Mouse (Mus musculus) limb, embryonic 15.5 days (tissue): Measurements from ENCODE around the gene Arhgap29. TPM values are rescaled to one million over a fixed set of nuclear protein-coding genes. Genes with fewer than 3 reads are reported as not detected.

Experiments used
- ATAC-seq: fragments of 200-750 bp; cut with Nextera tagmentation; 2 replicates; pipeline ENCODE4 v1.8.0; 2017; ENCODE audit warnings: low read depth, moderate TSS enrichment; ENCODE audit not compliant: insufficient number of reproducible peaks, low FRiP score, low TSS enrichment
- H3K27ac ChIP-seq: fragments of 300-500 bp; sonication (generic); 2 replicates; pipeline ENCODE4 v1.5.1; 2015; ENCODE audit warnings: moderate library complexity, mild to moderate bottlenecking, inconsistent platforms
- H3K27me3 ChIP-seq: fragments of 300-500 bp; sonication (generic); 2 replicates; pipeline ENCODE4 v1.6.1; 2015; ENCODE audit warnings: inconsistent platforms
- H3K36me3 ChIP-seq: fragments of 300-500 bp; sonication (generic); 2 replicates; pipeline ENCODE4 v1.6.1; 2015; ENCODE audit warnings: inconsistent platforms
- H3K4me1 ChIP-seq: fragments of 300-500 bp; sonication (generic); 2 replicates; pipeline ENCODE4 v1.6.1; 2015; ENCODE audit warnings: inconsistent platforms
- H3K4me2 ChIP-seq: fragments of 300-500 bp; sonication (generic); 2 replicates; pipeline ENCODE4 v1.6.1; 2015; ENCODE audit warnings: mild to moderate bottlenecking, inconsistent platforms
- H3K4me3 ChIP-seq: fragments of 300-500 bp; sonication (generic); 2 replicates; pipeline ENCODE4 v1.5.1; 2015; ENCODE audit warnings: mild to moderate bottlenecking, inconsistent platforms
- H3K9ac ChIP-seq: fragments of 300-500 bp; sonication (generic); 2 replicates; pipeline ENCODE4 v1.6.1; 2015; ENCODE audit warnings: inconsistent platforms
- H3K9me3 ChIP-seq: fragments of 300-500 bp; sonication (generic); 2 replicates; pipeline ENCODE4 v1.6.1; 2016; ENCODE audit warnings: inconsistent platforms
- WGBS: fragments of 180-500 bp; shearing (Covaris S2); methylation state at CpG from one replicate; pipeline ENCODE4 v1.1.7; 2015; 5-methylcytosine and 5-hydroxymethylcytosine counted together
- polyA plus RNA-seq: library from polyadenylated mRNA; unstranded; fragments of >200 nt; fragmentation: Nextera tagmentation; extraction: Ambion mirVana; gene quantifications from 2 replicates; pipeline ENCODE4 v1.2.1, GENCODE M21; 2015

Gene Arhgap29
- polyA plus RNA-seq, 1 experiment from 2014 or later: 40.8 TPM

- Histone ChIP-seq H3K4me2 (peak overlapping the region; percentile 59), H3K27me3 (no peaks in the 10 kb centered on the region), H3K9ac (no peak overlapping the region), H3K4me3 (peak overlapping the region; percentile 56), H3K27ac (no peak overlapping the region), H3K4me1 (peaks cover 10% of the 10 kb centered on the region; the same call in 1 of the 2 replicates), H3K9me3 (no peaks in the 10 kb centered on the region), H3K36me3 (no peaks in the 10 kb centered on the region)
- no peak for ATAC-seq
- WGBS: 29% methylated on average over 1 of the region's 1 CpGs
Observed at GRCm38 (mm10) chr3:121969451-121969850, 17.1 kb downstream of the Arhgap29 start.

- Histone ChIP-seq H3K9ac (no peak overlapping the region), H3K27ac (no peak overlapping the region)
- ATAC-seq: no peak
Observed at GRCm38 (mm10) chr3:121973761-121974160, 21.4 kb downstream of the Arhgap29 start.

GRCm38 (mm10) chr3:121975381-121975780 is 23.0 kb downstream of the Arhgap29 start:
- Histone ChIP-seq H3K4me2 (no peak overlapping the region), H3K4me3 (no peak overlapping the region), H3K27ac (no peak overlapping the region), H3K27me3 (no peaks in the 10 kb centered on the region), H3K9me3 (no peaks in the 10 kb centered on the region), H3K36me3 (no peaks in the 10 kb centered on the region), H3K9ac (no peak overlapping the region), H3K4me1 (no peaks in the 10 kb centered on the region)
- no peak for ATAC-seq
- 89% methylated on average over 3 of the region's 3 CpGs for WGBS

More at GRCm38 (mm10) chr3:121973761-121974160, 21.4 kb downstream of the Arhgap29 start:
- no peaks in the 10 kb centered on the region for H3K36me3 ChIP-seq
- 47% methylated on average over 5 of the region's 5 CpGs for WGBS
- no peak overlapping the region for H3K4me3 ChIP-seq
- no peak overlapping the region for H3K4me2 ChIP-seq
- peaks cover under 1% of the 10 kb centered on the region; the same call in 1 of the 2 replicates for H3K4me1 ChIP-seq
- no peaks in the 10 kb centered on the region for H3K9me3 ChIP-seq
- H3K27me3 ChIP-seq: no peaks in the 10 kb centered on the region

GRCm38 (mm10) chr3:121981306-121981705 is 29.0 kb downstream of the Arhgap29 start:
- no peak overlapping the region for H3K9ac ChIP-seq
- H3K27ac ChIP-seq: no peak overlapping the region
- H3K4me2 ChIP-seq: no peak overlapping the region
- H3K4me1 ChIP-seq: no peaks in the 10 kb centered on the region
- peaks cover 4% of the 10 kb centered on the region for H3K36me3 ChIP-seq
- no peak overlapping the region for H3K4me3 ChIP-seq
- 78% methylated on average over 4 of the region's 4 CpGs for WGBS
- no peaks in the 10 kb centered on the region for H3K27me3 ChIP-seq
- ATAC-seq: no peak
- H3K9me3 ChIP-seq: no peaks in the 10 kb centered on the region

- 85% methylated on average over 4 of the region's 4 CpGs for WGBS
- ATAC-seq: no peak
- H3K36me3 ChIP-seq: peaks cover 4% of the 10 kb centered on the region
- H3K4me1 ChIP-seq: no peaks in the 10 kb centered on the region
- H3K27ac ChIP-seq: no peak overlapping the region
- H3K4me2 ChIP-seq: no peak overlapping the region
- no peak overlapping the region for H3K9ac ChIP-seq
- H3K27me3 ChIP-seq: no peaks in the 10 kb centered on the region
- no peaks in the 10 kb centered on the region for H3K9me3 ChIP-seq
- H3K4me3 ChIP-seq: no peak overlapping the region
Observed at GRCm38 (mm10) chr3:121982450-121982849, 30.1 kb downstream of the Arhgap29 start.

- no peak overlapping the region for H3K27ac ChIP-seq
- H3K4me1 ChIP-seq: peaks cover 4% of the 10 kb centered on the region; the same call in 1 of the 2 replicates
- ATAC-seq: no peak
- H3K27me3 ChIP-seq: no peaks in the 10 kb centered on the region
- H3K36me3 ChIP-seq: peaks cover 21% of the 10 kb centered on the region
- 86% methylated on average over 4 of the region's 4 CpGs for WGBS
- no peak overlapping the region for H3K4me2 ChIP-seq
- H3K9ac ChIP-seq: no peak overlapping the region
- H3K9me3 ChIP-seq: no peaks in the 10 kb centered on the region
- H3K4me3 ChIP-seq: no peak overlapping the region
Observed at GRCm38 (mm10) chr3:121995125-121995524, 42.8 kb downstream of the Arhgap29 start.

- ATAC-seq: no peak
- peaks cover 9% of the 10 kb centered on the region; the same call in 1 of the 2 replicates for H3K4me1 ChIP-seq
- no peaks in the 10 kb centered on the region for H3K27me3 ChIP-seq
- H3K9ac ChIP-seq: no peak overlapping the region
- no peak overlapping the region for H3K27ac ChIP-seq
- 25% methylated on average over 2 of the region's 2 CpGs for WGBS
- H3K9me3 ChIP-seq: no peaks in the 10 kb centered on the region
- H3K4me2 ChIP-seq: no peak overlapping the region
- H3K36me3 ChIP-seq: peaks cover 12% of the 10 kb centered on the region
- H3K4me3 ChIP-seq: no peak overlapping the region
Observed at GRCm38 (mm10) chr3:121999934-122000333, 47.6 kb downstream of the Arhgap29 start.

- H3K4me3 ChIP-seq: no peak overlapping the region
- no peaks in the 10 kb centered on the region for H3K9me3 ChIP-seq
- ATAC-seq: no peak
- WGBS: 55% methylated on average over 6 of the region's 6 CpGs
- H3K4me2 ChIP-seq: no peak overlapping the region
- H3K36me3 ChIP-seq: peaks cover 12% of the 10 kb centered on the region
- H3K4me1 ChIP-seq: peaks cover 9% of the 10 kb centered on the region; the same call in 1 of the 2 replicates
- no peak overlapping the region for H3K27ac ChIP-seq
- H3K9ac ChIP-seq: no peak overlapping the region
- no peaks in the 10 kb centered on the region for H3K27me3 ChIP-seq
Observed at GRCm38 (mm10) chr3:122001568-122001967, 49.2 kb downstream of the Arhgap29 start.

- no peak overlapping the region for H3K4me2 ChIP-seq
- H3K27me3 ChIP-seq: no peaks in the 10 kb centered on the region
- no peak overlapping the region for H3K4me3 ChIP-seq
- H3K36me3 ChIP-seq: peaks cover 47% of the 10 kb centered on the region
- ATAC-seq: no peak
- 74% methylated on average over 5 of the region's 5 CpGs for WGBS
- H3K4me1 ChIP-seq: no peaks in the 10 kb centered on the region
- no peaks in the 10 kb centered on the region for H3K9me3 ChIP-seq
- H3K27ac ChIP-seq: no peak overlapping the region
- no peak overlapping the region for H3K9ac ChIP-seq
Observed at GRCm38 (mm10) chr3:122009818-122010217, 57.5 kb downstream of the Arhgap29 start.

GRCm38 (mm10) chr3:122010292-122010691 is 58.0 kb downstream of the Arhgap29 start:
- H3K36me3 ChIP-seq: peaks cover 47% of the 10 kb centered on the region

GRCm38 (mm10) chr3:122012464-122012863 is 60.1 kb downstream of the Arhgap29 start:
- no peak for ATAC-seq
- no peak overlapping the region for H3K9ac ChIP-seq
- H3K9me3 ChIP-seq: no peaks in the 10 kb centered on the region
- no peaks in the 10 kb centered on the region for H3K4me1 ChIP-seq
- H3K36me3 ChIP-seq: peaks cover 55% of the 10 kb centered on the region
- WGBS: 74% methylated on average over 1 of the region's 1 CpGs
- no peak overlapping the region for H3K27ac ChIP-seq
- no peak overlapping the region for H3K4me3 ChIP-seq
- no peak overlapping the region for H3K4me2 ChIP-seq
- H3K27me3 ChIP-seq: no peaks in the 10 kb centered on the region

More at GRCm38 (mm10) chr3:122010292-122010691, 58.0 kb downstream of the Arhgap29 start:
- ATAC-seq: no peak
- H3K27ac ChIP-seq: no peak overlapping the region
- WGBS: 67% methylated on average over 5 of the region's 5 CpGs
- no peaks in the 10 kb centered on the region for H3K27me3 ChIP-seq
- H3K9ac ChIP-seq: no peak overlapping the region
- no peak overlapping the region for H3K4me2 ChIP-seq
- H3K4me1 ChIP-seq: no peaks in the 10 kb centered on the region
- H3K9me3 ChIP-seq: no peaks in the 10 kb centered on the region
- H3K4me3 ChIP-seq: no peak overlapping the region

GRCm38 (mm10) chr3:122018421-122018820 is 66.1 kb downstream of the Arhgap29 start:
- ATAC-seq: no peak
- H3K36me3 ChIP-seq: peaks cover 18% of the 10 kb centered on the region
- no peak overlapping the region for H3K4me2 ChIP-seq
- 0 out of 2 replicates have a peak overlapping the region, but pooled peaks have one; percentile 13 for H3K27ac ChIP-seq
- H3K9ac ChIP-seq: no peak overlapping the region
- 93% methylated on average over 7 of the region's 7 CpGs for WGBS
- H3K4me1 ChIP-seq: no peaks in the 10 kb centered on the region
- H3K9me3 ChIP-seq: no peaks in the 10 kb centered on the region
- H3K4me3 ChIP-seq: no peak overlapping the region
- H3K27me3 ChIP-seq: no peaks in the 10 kb centered on the region

- H3K9me3 ChIP-seq: no peaks in the 10 kb centered on the region
- no peak overlapping the region for H3K4me2 ChIP-seq
- peaks cover 13% of the 10 kb centered on the region for H3K36me3 ChIP-seq
- H3K27ac ChIP-seq: no peak overlapping the region
- 76% methylated on average over 5 of the region's 5 CpGs for WGBS
- H3K4me3 ChIP-seq: no peak overlapping the region
- no peak overlapping the region for H3K9ac ChIP-seq
- no peaks in the 10 kb centered on the region for H3K4me1 ChIP-seq
- no peaks in the 10 kb centered on the region for H3K27me3 ChIP-seq
- ATAC-seq: no peak
Observed at GRCm38 (mm10) chr3:122019159-122019558, 66.8 kb downstream of the Arhgap29 start.
